Mouse (Mus musculus): Measurements from ENCODE around the gene Hmgcs1. TPM values are rescaled to one million over a fixed set of nuclear protein-coding genes. Genes with fewer than 3 reads are reported as not detected.
A peak's percentile ranks its signal among the peaks of the same experiment; 100 is the strongest.
"Not testable (repeated sequence)": the region's sequence is repeated elsewhere in the genome, so short reads cannot be mapped to it uniquely, and the experiment has no call there.

Hmgcs1 gene
- 141 and 143 TPM in 2 replicates for polyA plus RNA-seq (2016; fragmentation: Nextera tagmentation; extraction: Ambion mirVana)

- WGBS = under 1% methylated on average over 59 of the region's 59 CpGs
- Histone ChIP-seq H3K9me3 (no peaks in the 10 kb centered on the region), H3K27me3 (ENCODE audit: insufficient read depth, poor library complexity, severe bottlenecking) (no peaks in the 10 kb centered on the region), H3K4me1 (peaks cover 10% of the 10 kb centered on the region; the same call in 1 of the 2 replicates), H3K27ac (peak within 1 kb of the TSS; percentile 98), H3K36me3 (0 out of 2 replicates have a peak, but pooled peaks cover 3% of the 10 kb centered on the region), H3K4me3 (peak within 1 kb of the TSS; percentile 90)
- peak; percentile 100 for DNase-seq (ENCODE audit: low spot score)
Measured at GRCm38 (mm10) chr13:119690039-119690728, at the start of gene Hmgcs1. Hmgcs1 (plus strand) TSS chr13:119690379.

- no peak for DNase-seq (ENCODE audit: low spot score)
- no peak overlapping the region for H3K4me3 ChIP-seq
- WGBS = 39% methylated on average over 4 of the region's 4 CpGs
Measured at GRCm38 (mm10) chr13:119640504-119640903, 49.7 kb upstream of the Hmgcs1 start.

GRCm38 (mm10) chr13:119641145-119641544 lies 49.0 kb upstream of the Hmgcs1 start:
- no peaks in the 10 kb centered on the region for H3K9me3 ChIP-seq
- no peaks in the 10 kb centered on the region for H3K27me3 ChIP-seq (ENCODE audit: insufficient read depth, poor library complexity, severe bottlenecking)
- no peak overlapping the region for H3K4me3 ChIP-seq
- DNase-seq (ENCODE audit: low spot score) = no peak
- no peaks in the 10 kb centered on the region for H3K4me1 ChIP-seq
- WGBS = 70% methylated on average over 7 of the region's 7 CpGs
- no peaks in the 10 kb centered on the region for H3K36me3 ChIP-seq
- H3K27ac ChIP-seq = no peak overlapping the region

More at GRCm38 (mm10) chr13:119640504-119640903, 49.7 kb upstream of the Hmgcs1 start:
- Histone ChIP-seq H3K36me3 (no peaks in the 10 kb centered on the region), H3K9me3 (no peaks in the 10 kb centered on the region), H3K27ac (no peak overlapping the region), H3K4me1 (no peaks in the 10 kb centered on the region), H3K27me3 (ENCODE audit: insufficient read depth, poor library complexity, severe bottlenecking) (no peaks in the 10 kb centered on the region)

GRCm38 (mm10) chr13:119644769-119645168 lies 45.4 kb upstream of the Hmgcs1 start:
- H3K4me3 ChIP-seq = no peak overlapping the region
- no peak for DNase-seq (ENCODE audit: low spot score)
- H3K4me1 ChIP-seq = no peaks in the 10 kb centered on the region
- H3K9me3 ChIP-seq = no peaks in the 10 kb centered on the region
- no peaks in the 10 kb centered on the region for H3K36me3 ChIP-seq
- no peak overlapping the region for H3K27ac ChIP-seq
- H3K27me3 ChIP-seq (ENCODE audit: insufficient read depth, poor library complexity, severe bottlenecking) = no peaks in the 10 kb centered on the region
- 63% methylated on average over 5 of the region's 5 CpGs for WGBS

GRCm38 (mm10) chr13:119646511-119646910 lies 43.7 kb upstream of the Hmgcs1 start:
- Histone ChIP-seq H3K36me3 (no peaks in the 10 kb centered on the region), H3K4me1 (no peaks in the 10 kb centered on the region), H3K4me3 (no peak overlapping the region), H3K27ac (no peak overlapping the region), H3K27me3 (ENCODE audit: insufficient read depth, poor library complexity, severe bottlenecking) (no peaks in the 10 kb centered on the region), H3K9me3 (no peaks in the 10 kb centered on the region)
- no peak for DNase-seq (ENCODE audit: low spot score)
- 84% methylated on average over 1 of the region's 1 CpGs for WGBS

GRCm38 (mm10) chr13:119648891-119649698 lies 41.1 kb upstream of the Hmgcs1 start:
- WGBS = 63% methylated on average over 15 of the region's 15 CpGs

GRCm38 (mm10) chr13:119649699-119650046 lies 40.5 kb upstream of the Hmgcs1 start:
- Histone ChIP-seq H3K27me3 (ENCODE audit: insufficient read depth, poor library complexity, severe bottlenecking) (no peaks in the 10 kb centered on the region), H3K36me3 (no peaks in the 10 kb centered on the region), H3K4me3 (no peak overlapping the region), H3K27ac (no peak overlapping the region), H3K4me1 (no peaks in the 10 kb centered on the region), H3K9me3 (no peaks in the 10 kb centered on the region)
- no peak for DNase-seq (ENCODE audit: low spot score)
- 80% methylated on average over 1 of the region's 1 CpGs for WGBS

More at GRCm38 (mm10) chr13:119648891-119649698, 41.1 kb upstream of the Hmgcs1 start:
- Histone ChIP-seq H3K4me1 (no peaks in the 10 kb centered on the region), H3K36me3 (no peaks in the 10 kb centered on the region), H3K9me3 (no peaks in the 10 kb centered on the region), H3K27me3 (ENCODE audit: insufficient read depth, poor library complexity, severe bottlenecking) (no peaks in the 10 kb centered on the region), H3K4me3 (no peak overlapping the region), H3K27ac (no peak overlapping the region)
- DNase-seq (ENCODE audit: low spot score) = no peak

- H3K27me3 ChIP-seq (ENCODE audit: insufficient read depth, poor library complexity, severe bottlenecking) = no peaks in the 10 kb centered on the region
- H3K36me3 ChIP-seq = no peaks in the 10 kb centered on the region
- H3K9me3 ChIP-seq = no peaks in the 10 kb centered on the region
- WGBS = 88% methylated on average over 2 of the region's 2 CpGs
- no peak for DNase-seq (ENCODE audit: low spot score)
- H3K4me3 ChIP-seq = no peak overlapping the region
- H3K4me1 ChIP-seq = no peaks in the 10 kb centered on the region
- H3K27ac ChIP-seq = no peak overlapping the region
Measured at GRCm38 (mm10) chr13:119654734-119655133, 35.4 kb upstream of the Hmgcs1 start.

GRCm38 (mm10) chr13:119656246-119656645 lies 33.9 kb upstream of the Hmgcs1 start:
- H3K4me3 ChIP-seq = no peak overlapping the region
- no peaks in the 10 kb centered on the region for H3K4me1 ChIP-seq
- H3K27me3 ChIP-seq (ENCODE audit: insufficient read depth, poor library complexity, severe bottlenecking) = no peaks in the 10 kb centered on the region
- no peak overlapping the region for H3K27ac ChIP-seq
- H3K36me3 ChIP-seq = no peaks in the 10 kb centered on the region
- DNase-seq (ENCODE audit: low spot score) = no peak
- 61% methylated on average over 2 of the region's 2 CpGs for WGBS
- H3K9me3 ChIP-seq = no peaks in the 10 kb centered on the region

- 73% methylated on average over 6 of the region's 6 CpGs for WGBS
- DNase-seq (ENCODE audit: low spot score) = no peak
- H3K36me3 ChIP-seq = no peaks in the 10 kb centered on the region
- no peak overlapping the region for H3K27ac ChIP-seq
- no peak overlapping the region for H3K4me3 ChIP-seq
- H3K27me3 ChIP-seq (ENCODE audit: insufficient read depth, poor library complexity, severe bottlenecking) = no peaks in the 10 kb centered on the region
- no peaks in the 10 kb centered on the region for H3K4me1 ChIP-seq
- H3K9me3 ChIP-seq = no peaks in the 10 kb centered on the region
Measured at GRCm38 (mm10) chr13:119656846-119657416, 33.2 kb upstream of the Hmgcs1 start.

GRCm38 (mm10) chr13:119661420-119661819 lies 28.8 kb upstream of the Hmgcs1 start:
- not testable (repeated sequence) for H3K9me3 ChIP-seq; H3K4me1 ChIP-seq; H3K27ac ChIP-seq; H3K27me3 ChIP-seq (ENCODE audit: insufficient read depth, poor library complexity, severe bottlenecking); H3K4me3 ChIP-seq; DNase-seq (ENCODE audit: low spot score); H3K36me3 ChIP-seq
- WGBS = 81% methylated on average over 6 of the region's 9 CpGs

- Histone ChIP-seq H3K27ac (no peak overlapping the region), H3K27me3 (ENCODE audit: insufficient read depth, poor library complexity, severe bottlenecking) (no peaks in the 10 kb centered on the region), H3K4me1 (no peaks in the 10 kb centered on the region), H3K36me3 (no peaks in the 10 kb centered on the region), H3K4me3 (no peak overlapping the region), H3K9me3 (no peaks in the 10 kb centered on the region)
- WGBS = 82% methylated on average over 8 of the region's 8 CpGs
- DNase-seq (ENCODE audit: low spot score) = no peak
Measured at GRCm38 (mm10) chr13:119678794-119679193, 11.4 kb upstream of the Hmgcs1 start.

- no peak overlapping the region for H3K4me3 ChIP-seq
- no peaks in the 10 kb centered on the region for H3K9me3 ChIP-seq
- no peak for DNase-seq (ENCODE audit: low spot score)
- no peak overlapping the region for H3K27ac ChIP-seq
- 84% methylated on average over 2 of the region's 2 CpGs for WGBS
- no peaks in the 10 kb centered on the region for H3K27me3 ChIP-seq (ENCODE audit: insufficient read depth, poor library complexity, severe bottlenecking)
- H3K36me3 ChIP-seq = no peaks in the 10 kb centered on the region
- H3K4me1 ChIP-seq = no peaks in the 10 kb centered on the region
Measured at GRCm38 (mm10) chr13:119679721-119680120, 10.5 kb upstream of the Hmgcs1 start.
